Mouse (Mus musculus): ENCODE measurements around the gene Cd180.
A peak's percentile ranks its signal among the peaks of the same experiment; 100 is the strongest.
"Not testable (repeated sequence)": the region's sequence is repeated elsewhere in the genome, so short reads cannot be mapped to it uniquely, and the experiment has no call there.

Cd180 gene

DNA sequence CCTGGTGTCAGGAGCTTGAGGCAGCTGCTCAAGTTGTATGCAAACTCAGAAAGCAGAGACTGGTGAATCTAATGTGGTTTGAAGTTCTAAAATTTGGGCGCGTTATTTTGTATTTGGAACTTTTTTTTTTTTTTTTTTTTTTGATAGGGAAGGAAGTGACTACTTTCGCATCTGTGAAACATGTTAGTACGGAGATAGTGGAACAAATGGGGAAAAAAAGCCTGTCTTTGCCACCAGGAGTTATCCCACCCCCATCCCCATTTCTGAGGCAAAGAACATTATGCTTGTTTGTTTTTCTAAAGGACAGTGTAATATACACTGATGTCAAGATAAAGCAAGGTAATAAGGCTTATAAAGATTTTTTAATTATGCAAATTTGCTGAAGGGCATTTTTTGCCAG is 15.8 kb upstream of the Cd180 start:
- not testable (repeated sequence) for DNase-seq (ENCODE audit: low spot score)

DNA sequence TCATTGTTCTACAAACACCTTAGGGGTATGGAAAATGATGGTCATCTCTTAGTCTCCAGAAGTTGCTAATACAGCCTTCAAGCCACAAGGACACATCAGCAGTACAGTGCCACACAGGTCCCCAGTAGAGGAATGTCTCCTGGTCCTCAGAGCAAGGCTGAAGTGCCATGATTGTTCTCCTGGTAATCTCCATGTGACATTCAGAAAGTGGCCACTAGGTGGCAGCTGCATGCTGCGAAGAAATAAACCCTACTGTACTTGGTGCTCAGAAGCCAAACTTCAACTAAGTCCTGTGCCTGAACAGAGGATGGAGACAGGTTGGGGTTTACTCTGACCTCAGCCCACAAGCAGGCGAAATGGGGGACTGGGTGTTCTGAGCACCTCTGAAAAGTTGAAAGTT is 14.9 kb upstream of the Cd180 start:
- peak; percentile 58 for DNase-seq (ENCODE audit: low spot score)

DNA sequence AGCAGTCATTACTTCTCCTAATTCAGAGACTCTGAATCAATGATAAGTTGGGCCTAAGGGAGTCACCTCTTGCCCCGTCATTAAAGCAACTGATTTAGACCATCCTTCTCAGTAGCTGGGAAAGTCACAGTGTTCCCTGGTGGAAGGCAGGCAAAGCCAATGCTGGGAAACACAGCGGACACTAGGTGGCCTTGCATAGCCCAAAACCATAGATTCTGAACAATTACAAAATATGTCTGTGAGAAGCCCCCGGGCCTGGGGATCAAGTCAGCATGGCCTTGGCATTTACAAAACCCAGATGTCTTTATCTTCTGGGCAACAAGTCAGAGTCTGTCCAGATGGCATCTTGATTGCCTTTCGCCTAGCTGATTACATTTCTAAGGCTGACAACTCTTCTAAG is 8.5 kb upstream of the Cd180 start:
- DNase-seq (ENCODE audit: low spot score): no peak

DNA sequence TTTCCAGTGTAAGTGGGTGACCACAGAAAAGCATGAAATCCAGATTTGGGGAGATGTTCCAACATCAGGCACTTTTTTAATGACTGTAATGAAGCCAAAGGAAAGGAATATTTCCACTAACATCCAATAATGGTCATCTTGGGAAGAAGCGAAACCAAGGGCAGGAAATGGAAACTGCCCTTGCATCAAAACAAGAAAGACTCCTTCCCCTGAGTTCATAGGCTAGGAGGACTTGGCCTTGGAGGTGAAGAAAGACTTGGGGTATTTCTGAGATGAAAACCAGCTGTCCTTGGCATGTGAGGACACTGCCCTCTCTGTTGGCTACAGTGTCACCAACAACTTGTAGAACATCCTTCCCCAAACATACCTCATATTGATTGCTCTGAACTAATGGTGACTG is 5.2 kb upstream of the Cd180 start:
- no peak for DNase-seq (ENCODE audit: low spot score)

DNA sequence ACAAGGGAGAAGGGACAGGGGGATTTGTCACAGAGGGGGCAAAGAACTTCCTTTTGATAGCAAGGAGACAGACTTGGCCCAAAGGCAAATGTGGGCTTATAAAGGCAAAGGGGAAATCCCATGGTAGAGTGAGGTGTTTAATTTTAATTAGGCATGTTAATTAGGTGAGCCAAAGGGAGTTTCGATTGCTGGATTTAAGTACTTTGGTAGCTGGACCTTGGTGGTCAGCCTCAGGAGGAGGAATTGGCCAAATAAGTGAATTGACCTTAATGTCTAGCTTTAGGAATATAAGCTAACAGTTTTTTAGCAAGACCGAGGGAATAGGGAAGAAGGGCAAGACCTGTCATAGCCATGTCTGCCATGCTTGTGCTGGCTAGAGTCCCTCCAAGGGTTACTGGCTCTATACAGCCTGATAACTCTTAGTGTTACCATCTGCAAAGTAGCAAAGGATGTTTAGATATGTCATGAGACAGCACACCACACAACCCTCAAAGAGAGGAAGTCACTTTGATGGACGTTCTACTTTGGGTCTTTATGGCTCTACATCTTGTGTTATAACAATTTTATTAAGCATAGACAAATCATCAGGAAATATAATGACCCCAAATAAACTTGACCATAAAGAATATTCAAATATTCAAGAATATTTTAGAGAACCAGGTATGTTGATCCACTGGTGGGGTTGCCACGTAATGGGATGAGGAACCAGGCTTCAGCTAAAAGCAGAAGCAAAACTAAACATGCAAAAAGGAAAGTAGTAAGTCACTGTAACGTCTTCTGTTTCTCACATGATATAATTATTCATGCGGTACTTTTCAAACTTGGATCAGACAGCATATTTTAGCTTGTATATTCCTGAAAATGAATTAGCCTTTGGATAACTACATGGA is 3.9 kb upstream of the Cd180 start:
- no peak for DNase-seq (ENCODE audit: low spot score)

DNA sequence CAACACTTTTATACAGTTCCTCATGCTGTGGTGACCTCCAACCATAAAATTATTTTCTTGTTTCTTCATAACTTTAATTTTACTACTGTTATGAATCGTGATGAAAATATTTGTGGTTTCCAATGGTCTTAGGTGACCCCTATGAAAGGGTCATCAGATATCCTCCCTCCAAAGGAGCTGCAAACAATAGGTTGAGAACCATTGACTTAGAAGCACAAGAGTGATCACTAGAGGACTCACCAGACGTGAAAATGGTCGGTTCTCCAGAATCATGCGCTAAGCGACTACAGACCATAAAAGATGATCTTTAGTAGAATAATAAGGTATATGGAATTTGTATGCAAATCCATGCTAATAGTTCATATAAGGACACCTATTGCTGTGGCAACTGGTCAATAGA is 3.2 kb upstream of the Cd180 start:
- DNase-seq (ENCODE audit: low spot score): no peak

DNA sequence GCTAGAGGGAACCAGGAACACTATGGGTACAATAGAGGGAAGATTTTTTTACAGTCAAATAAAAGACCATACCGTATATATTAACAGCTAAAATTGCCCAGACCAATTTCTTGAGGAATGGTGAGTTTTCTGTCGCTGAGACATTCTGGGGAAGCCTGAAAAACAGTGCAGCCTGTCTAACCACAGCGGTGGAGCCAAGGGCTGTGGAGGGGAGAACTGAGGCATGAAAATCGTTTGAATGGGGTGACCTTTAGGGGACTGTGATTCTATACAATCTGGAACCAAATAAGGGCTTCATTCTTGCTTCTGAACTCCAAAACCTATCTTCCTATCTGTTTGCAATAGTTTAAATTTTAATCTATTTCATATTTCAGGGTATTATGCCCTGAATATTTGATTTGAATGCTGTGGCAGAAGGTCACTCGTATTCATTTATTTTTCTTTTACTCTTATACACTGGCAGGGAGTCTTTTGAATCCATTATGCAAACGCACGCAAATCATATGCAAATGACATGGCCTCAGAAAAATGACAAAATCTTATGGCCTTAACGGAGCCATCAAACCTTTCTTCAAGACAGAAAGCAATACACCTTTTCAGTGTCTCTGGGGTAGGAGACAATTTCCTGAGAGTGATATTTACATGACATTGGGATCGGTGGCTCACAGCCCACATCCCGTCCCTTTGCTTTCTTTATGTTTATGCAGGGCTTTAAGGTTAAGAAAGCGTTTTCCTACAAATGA is 1.8 kb upstream of the Cd180 start:
- no peak for DNase-seq (ENCODE audit: low spot score)

DNA sequence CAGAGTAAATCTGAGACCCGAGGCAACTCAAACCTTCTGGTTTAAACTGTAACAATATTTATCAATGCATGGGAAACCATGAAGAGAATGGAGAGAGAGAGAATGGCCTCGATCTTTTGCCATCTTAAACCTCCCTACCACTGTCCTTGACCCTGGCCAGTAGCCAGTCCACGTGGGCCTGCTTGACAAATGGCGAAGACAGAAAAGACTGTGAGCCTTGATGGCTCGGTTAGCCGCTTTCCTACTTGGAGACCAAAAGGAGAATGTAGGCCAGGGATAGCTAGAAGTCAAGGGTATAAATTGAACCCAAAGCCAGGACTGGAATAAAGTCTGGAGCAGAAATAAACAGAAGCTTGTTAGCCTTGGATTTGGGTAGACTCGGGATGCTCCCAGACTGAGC is 796 bp downstream of the Cd180 start:
- no peak for DNase-seq (ENCODE audit: low spot score)

DNA sequence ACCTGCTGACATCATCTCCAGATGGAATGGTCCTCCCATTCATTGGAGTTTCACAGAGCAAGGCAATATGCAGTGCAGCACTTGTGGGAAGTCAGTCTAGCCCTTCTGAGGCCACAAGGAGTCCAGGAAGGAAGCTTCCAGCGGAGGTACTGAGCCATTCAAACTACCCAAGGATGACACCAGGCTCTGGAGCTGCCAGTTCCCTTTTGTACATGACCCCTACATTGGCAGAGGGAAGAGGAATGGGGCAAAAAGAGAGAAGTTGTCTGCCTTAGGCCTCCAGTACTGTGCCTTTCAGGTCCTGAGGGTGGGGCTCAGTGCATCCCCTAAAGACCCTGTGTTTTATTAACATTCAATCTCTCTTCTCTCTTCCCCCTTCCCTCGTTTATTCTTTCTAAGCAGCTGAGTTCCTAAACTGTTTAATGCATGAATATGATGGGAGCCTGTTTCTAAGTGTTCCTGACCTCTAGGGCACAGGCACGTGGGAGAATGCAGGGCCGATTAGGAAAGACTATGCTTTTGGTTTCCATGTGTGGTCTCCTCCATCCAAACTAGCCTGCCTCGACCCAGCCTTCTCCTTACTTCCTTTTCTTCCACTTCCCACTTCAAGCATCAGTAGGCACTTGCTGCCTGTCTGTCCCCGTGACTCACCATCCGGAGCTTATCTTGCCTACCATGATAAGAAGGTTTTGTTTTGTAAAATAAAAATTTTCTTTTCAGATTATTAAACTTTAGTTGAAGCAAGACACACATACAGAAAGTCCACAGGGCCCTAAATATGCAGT is 2.0 kb downstream of the Cd180 start:
- no peak for DNase-seq (ENCODE audit: low spot score)

DNA sequence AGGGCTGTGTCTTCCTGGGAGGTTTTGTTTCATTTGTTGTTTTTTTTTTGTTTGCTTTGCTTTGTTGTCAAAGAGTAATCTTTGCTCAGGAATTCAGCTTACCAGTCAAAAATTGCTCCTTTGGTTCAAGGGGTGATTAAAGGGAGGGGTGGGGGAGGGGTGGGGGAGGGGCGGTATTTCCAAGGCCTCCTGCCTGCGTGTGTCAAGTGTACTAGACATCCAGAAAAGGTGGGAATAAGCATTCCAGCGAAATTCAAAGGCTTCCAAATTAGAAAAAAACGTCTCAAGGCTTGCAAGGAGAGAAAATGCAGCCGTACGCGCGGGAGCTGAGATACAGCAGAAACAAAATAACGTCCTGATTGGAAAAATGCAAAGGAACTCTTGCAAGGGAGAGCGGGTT is 5.0 kb downstream of the Cd180 start:
- no peak for DNase-seq (ENCODE audit: low spot score)

DNA sequence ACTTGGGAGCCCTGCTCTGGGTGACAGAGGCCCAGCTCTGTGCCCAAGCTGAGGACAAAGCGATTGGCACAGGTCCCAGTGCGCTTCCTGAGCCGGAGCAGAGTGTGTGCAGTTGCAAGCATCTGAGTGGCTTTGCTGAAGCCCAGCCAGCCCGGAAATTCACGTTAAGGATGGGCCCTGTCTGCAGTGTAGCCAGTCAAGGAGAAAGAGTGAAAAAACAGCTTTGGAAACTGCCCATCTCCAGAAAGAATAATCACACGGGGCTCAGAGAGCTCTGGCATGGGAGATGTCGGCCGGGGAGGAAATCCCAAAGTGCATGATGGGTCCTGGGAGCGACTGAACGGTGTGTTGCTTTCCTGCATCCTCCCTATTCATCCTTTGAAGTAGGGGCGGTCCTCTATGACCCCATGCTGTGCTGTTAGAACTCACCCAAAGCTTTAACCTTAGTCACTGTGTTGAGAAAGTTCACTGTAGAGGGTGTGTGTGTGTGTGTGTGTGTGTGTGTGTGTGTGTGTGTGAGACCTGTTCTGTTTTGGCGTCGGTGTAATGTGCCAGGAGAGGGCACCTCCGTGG is 5.5 kb downstream of the Cd180 start:
- peak; percentile 63 for DNase-seq (ENCODE audit: low spot score)

DNA sequence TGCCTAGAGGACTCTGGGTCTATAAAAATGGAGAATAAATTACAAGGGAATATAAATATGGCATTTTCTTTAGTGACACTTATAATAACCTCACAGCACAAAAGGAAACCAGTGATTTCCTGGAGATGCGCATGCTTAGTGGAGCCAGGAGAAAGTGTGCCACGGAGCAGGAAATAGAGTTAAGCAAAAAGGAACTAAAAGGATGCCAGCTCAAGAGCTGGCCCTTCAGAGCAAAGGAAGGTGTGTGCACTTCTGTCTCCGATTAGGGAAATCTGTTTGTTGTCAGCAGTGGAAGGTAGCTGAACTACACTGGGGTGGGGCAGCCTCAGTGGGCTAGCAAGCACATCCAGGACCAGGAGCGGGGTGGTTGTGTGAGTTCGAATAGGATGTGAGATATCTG is 6.8 kb downstream of the Cd180 start:
- DNase-seq (ENCODE audit: low spot score): no peak

DNA sequence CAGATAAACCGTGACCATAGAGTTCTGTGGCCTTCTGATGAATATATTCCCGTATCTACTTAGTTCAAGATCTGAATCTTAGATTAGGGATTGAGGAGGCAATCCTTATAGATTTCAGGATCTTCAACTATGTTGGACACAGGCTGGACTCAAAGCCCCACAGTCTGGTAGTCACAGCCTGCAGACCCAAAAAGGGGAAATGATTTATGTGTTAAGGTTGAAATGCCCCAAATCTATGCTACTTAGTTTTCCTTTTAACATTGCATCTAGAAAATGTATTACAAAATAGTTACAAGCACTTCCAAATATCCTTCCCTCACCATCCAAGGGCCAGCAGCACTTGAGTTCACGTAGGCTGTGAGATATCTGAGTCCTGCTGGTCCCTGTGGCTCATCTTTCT is 7.4 kb downstream of the Cd180 start:
- DNase-seq (ENCODE audit: low spot score): no peak

DNA sequence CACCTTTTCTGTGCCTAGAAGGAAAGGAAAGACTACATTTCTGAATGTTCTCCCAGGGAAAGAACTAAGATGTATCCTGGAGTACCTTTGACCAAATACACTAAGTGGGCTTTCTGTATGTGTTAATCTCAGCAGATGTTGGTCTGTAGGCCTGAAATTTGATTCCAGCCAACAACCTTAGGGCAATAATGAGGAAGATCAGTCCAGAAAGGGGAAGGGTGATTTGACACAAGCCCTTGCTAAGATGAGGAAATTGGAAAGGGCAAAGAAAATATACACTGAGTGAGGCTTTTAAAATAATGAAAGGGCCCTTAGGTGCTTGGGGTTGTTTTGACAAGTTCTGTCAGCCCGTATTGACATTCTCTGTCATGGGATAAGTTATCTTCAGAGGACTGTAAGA is 23.6 kb downstream of the Cd180 start:
- DNase-seq (ENCODE audit: low spot score): no peak

DNA sequence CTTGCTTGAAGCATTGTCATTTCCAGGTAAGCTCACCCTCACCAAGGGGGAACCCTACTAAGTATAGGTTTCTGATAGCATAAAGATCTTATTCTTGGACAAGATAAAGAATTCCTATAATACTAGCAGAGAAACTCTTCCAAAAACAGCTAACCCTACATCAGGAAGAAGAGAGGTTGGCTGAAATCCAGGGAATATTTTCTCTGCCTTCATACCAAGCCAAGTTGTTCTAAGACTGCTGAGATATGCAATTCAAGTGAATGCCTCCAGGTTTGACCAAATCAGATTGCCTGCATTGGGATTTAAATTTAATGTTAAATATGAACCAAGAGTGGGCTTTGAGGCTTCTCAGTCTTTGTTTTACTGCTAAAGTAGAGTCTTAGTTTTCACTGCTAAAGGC is 32.1 kb downstream of the Cd180 start:
- DNase-seq (ENCODE audit: low spot score): no peak

DNA sequence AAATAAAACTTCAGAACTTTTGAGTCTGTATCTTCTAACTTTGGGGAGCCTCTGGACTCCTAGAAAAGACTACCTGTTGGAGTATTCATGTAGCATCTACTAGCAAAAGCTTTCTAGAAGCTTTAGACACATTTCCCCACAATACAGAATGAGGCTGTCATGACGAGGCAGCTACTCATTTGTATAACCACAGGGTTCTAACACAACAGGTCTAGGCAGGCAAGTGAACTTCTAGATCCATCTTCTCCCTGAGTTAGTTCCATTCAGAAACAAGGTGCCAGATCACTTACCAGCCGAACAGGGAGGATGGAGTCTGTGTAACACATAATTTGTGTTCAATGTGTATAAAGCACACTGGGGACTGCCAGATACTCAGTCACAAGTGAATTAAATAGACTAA is 32.5 kb downstream of the Cd180 start:
- no peak for DNase-seq (ENCODE audit: low spot score)

DNA sequence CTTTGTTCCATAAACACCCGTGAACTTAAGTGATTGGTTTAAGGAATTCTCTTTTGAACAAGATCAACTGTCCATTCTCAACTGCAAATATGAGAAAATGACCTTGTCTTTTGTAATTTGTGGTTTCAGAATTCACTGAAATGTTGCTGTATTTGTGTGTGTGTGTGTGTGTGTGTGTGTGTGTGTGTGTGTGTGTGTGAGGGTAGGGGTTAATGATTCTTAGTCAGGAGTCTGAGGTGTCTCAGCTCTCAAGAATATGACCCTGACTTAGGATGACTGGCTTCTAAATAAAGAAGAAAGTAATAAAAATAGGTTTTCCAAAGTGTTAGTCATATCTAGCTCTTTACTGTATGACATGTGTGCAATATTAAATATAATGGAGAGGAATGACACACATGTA is 33.5 kb downstream of the Cd180 start:
- no peak for DNase-seq (ENCODE audit: low spot score)

DNA sequence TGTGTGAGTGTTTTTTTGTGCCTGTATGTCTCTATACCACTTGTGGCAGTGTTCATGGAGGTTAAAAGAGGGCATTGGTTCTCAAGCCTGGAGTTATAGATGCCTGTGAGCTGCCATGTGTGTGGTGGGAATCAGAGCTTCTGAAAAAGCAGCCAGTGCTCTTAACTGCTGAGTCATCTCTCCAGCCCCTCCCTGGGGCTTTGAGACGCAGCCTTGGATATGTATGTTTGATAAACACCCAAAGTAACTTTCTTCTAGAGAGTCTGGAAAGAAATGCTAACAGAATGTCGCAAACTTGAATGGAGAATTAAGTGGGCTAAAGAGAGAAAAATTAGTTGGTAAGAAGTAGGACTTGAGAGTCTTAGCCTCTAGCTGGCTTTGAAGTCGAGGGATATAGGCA is 34.7 kb downstream of the Cd180 start:
- no peak for DNase-seq (ENCODE audit: low spot score)

DNA sequence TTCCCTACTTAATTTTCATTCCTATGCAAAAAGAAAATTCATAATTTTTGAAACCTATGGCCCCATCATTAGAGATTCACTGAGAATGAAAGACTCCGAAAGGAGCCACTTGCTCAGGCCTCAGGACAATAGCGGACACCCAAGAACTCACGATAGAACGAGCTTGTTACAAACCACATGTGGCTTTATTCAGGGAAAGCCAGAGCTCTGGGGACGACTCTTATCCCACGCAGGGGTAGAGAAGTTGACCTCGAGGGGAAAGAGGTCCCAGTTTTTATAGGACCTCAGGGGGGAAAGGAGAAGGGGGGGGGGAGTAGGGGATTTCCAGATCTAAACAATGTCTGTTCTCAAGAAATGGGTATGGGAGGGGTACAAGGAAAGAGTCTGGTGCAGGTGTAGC is 35.6 kb downstream of the Cd180 start:
- DNase-seq (ENCODE audit: low spot score): not testable (repeated sequence)

DNA sequence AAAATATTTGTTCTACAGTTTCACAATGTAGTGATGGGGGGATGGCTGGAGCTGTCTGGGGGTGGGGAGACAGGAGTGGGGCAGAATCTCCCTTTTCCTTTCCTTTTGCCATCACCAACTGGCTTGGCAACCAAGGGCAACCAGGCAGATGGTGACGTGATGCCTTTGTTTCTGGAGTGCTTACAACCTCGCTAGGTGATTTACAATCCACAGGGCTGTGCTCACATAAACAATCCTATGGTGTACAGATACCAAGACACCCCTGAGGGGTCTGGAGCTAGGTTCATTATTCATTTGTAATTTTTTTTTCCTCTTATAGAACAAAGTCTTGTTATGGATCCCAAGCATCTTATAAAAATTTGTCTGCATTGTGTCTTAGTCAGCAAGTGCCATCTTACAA is 39.7 kb downstream of the Cd180 start:
- DNase-seq (ENCODE audit: low spot score): no peak

DNA sequence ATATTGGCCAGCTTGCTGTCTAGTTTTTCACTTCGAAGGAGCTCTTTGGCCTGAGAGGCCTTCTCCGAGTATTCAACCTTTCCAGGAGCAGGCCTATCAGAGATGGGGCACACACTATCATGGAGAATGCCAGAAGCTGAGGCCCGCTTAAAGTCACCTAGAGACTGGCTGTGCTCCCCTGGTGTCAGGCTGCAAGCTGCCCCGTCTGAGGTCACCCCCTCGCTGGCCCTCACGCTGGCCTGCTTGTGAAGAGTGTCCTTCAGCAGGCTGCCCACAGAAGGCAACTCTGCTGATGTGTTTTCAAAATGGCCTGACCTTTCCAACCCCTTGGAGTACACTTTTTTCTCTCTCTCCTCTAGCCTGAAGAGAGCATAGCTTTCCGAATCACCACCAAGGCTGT is 44.5 kb downstream of the Cd180 start:
- DNase-seq (ENCODE audit: low spot score): no peak

DNA sequence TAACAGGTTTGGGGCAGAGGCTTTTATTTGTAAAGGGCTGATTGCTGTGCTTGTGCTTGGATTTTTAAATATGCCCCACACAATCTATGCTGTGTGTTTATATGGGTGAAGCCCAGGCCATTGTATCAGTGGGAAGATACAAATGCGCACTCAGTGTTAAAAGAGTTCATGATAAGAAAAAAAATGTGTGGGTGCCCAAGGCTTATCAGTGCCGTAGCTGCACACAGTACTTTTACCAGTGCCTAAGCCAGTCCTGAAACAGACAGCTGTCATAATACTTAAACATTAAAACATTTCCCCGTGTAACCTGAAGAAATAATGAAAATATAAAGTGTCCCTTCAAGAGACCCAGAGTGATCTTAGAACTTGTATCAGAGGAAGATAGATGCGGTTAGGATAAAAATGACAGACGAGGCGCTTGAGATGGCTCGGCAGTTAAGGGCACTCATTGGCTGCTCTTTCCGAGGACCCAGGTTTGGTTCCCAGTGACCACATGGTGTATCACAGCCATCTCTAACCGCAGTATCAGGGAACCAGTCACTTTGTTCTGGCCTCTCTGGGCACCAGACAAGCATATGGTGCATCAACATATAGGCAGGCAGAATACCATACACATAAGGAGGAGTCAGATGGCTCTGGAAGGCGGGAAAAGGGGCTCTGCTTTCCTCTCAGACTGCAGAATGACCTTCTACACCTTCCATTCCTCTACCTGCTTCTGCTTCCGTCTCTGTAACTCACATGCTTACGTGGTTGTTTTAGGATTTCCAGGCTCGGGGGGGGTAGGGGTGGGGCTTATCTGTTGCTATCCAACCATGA is 46.6 kb downstream of the Cd180 start:
- DNase-seq (ENCODE audit: low spot score): no peak
